Mouse (Mus musculus): ENCODE data around the gene Olfr697.
"Not testable (repeated sequence)": the region's sequence is repeated elsewhere in the genome, so short reads cannot be mapped to it uniquely, and the experiment has no call there.

Olfr697 gene

DNA sequence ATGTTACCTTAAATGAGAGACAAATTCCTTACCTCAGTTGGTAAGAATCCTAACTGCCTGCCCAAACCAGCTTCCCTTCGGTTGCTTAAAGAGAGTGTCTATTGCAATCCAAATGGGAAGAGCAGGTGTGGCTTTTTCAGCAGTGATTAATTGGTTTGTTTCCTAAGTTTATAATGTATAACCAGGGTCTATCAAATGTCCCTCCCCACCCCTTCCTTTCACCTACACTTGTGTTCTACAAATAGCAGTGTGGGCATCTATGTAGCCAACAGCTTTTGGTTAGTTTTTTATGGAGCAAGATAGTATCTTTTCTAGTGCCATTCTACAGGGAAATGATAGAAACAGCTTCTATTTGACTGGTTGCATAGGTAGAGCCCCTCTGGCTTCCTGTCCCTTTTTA is at the start of gene Olfr697:
Olfr697 (minus strand) TSS at position 101 of the 400 bp plus-strand sequence.
- DNase-seq: no peak

DNA sequence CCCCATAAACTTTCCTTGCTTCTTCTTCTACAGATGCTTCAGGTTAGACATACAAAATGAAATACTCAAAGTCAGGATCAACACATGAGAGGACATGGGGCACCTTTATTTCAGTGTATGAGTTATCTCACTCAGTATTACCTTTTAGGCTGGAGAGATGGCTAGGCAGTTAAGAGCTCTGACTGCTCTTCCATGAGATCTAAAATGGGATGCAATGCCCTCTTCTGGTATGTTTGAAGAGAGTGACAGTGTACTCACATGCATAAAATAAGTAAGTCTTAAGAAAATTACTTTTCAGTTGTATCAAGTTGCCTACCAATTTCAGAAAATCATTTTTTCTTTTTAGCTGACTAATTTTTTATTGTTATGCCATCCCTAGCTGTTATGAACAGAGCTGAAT is 46.1 kb upstream of the Olfr697 start:
- DNase-seq: no peak

DNA sequence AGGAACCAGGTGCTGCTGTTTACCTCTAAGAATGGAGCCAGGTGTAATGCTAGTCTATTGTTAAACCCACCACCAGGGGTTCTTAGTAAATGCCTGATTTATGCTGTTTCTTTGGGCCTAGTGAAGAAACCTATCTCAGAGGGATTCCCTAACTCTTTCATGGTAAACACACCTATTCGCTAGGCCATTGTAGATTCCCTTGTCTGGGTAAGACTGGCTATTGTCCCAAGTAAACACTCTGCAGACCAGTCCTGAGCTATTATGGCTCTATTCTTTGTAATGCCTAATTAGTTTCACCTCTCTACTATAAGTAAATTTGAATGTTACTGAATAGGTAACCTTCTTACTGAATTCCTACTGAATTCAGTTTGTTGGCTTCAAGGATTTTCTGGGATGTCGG is 18.8 kb upstream of the Olfr697 start:
- not testable (repeated sequence) for DNase-seq

DNA sequence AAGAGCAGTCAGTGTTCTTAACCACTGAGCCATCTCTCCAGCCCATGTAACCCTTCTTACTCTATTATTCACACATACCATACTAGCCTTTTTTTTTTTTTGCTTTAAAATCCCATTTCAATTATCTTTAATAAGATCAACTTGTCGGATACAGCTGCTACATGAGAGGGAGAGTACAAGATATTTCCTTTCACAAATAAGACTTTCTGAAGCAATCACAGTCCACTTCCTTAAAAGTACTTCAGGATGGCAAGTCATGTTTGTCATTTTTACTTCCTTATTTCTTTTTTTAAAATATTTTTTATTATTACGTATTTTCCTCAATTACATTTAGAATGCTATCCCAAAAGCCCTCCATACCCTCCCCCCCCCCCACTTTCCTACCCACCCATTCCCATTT is 16.6 kb upstream of the Olfr697 start:
- no peak for DNase-seq

DNA sequence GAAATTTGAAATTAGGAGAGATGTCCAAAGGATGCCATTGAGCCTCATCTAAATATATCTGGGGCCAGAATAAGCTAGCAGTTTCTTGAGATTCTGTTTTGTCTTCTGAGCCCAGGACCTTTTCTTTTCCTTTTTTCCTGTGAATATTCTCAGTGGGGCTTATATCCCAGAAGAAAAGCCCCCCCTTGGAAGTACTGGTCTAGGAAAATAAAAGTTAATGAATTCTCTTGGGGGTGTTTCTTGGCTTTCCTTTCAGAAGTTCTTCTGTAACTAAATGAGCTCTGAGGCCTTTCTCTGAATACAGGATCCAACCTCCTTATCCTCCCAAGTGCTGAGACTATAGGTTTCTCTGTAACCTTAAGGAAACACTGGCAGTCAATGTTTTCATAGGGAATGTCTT is 13.1 kb upstream of the Olfr697 start, which contains the start of gene Olfr698:
Olfr698 (minus strand) TSS at position 101 of the 400 bp plus-strand sequence.
- no peak for DNase-seq

DNA sequence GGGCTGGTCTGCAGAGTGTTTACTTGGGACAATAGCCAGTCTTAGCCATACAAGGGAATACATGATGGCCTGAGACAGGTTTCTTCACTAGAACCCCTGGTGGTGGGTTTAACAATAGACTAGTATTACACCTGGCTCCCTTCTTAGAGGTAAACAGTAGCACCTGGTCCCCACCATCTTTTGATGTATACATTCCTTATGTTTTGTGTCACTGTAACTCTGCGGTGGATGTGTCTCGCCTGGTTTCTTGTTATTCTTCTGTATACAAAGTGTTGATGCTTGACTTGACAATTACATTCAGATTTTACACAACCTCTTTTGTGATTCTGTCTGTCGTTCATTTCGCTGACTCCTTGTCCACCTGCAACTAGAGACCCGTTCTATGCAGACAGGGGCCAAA is 3.6 kb upstream of the Olfr697 start:
- no peak for DNase-seq

DNA sequence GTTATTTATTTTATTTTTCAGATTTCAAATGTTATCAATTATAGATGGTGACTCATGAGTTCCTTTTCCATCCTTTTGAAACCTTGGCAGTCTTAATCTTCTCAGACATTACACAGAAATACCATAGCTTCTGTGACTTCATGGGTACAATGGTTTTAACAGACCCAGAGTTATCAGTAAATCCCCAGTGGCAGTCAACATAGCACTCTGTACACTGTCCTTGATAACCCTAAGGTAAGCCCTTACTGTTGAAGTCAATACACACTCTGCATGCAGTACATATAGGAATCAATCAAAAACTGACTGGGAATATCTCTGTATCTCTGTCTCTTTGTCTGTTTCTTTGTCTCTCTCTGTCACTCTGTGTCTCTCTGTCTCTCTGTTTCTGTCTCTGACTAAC is 5.2 kb downstream of the Olfr697 start:
- DNase-seq: no peak

DNA sequence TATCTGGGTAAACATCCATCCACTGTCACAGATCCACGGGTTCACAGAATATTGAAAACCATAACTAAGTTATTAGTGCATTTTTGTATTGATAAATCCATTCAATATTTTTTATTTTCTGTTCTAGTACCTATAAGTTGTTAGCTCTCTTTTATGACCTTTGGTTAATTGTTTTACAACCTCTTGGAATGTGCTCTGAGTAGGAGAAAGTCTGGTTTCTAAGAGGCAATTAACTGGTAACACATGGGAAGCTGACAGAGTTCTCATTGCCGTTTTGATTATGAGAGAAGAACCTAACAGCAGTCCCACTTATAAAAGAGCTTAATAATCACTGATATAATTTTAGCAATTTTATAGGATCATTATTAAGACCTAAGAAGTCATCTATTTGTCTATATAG is 8.5 kb downstream of the Olfr697 start:
- no peak for DNase-seq

DNA sequence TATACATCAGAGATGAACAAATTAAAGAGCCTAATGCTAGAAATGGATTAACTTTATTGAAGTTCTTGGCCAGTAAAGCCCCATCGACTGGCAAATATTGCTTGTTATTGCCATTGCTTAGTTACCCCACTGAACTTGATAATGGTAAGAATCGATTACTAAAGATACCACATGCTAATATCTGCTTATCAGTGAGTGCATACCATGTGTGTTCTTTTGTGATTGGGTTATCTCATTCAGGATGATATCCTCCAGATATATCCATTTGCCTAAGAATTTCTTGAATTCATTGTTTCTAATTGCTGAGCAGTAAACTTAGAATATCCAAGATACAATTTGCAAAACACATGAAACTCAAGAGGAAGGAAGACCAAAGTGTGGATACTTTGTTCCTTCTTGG is 16.6 kb downstream of the Olfr697 start:
- DNase-seq: not testable (repeated sequence)

DNA sequence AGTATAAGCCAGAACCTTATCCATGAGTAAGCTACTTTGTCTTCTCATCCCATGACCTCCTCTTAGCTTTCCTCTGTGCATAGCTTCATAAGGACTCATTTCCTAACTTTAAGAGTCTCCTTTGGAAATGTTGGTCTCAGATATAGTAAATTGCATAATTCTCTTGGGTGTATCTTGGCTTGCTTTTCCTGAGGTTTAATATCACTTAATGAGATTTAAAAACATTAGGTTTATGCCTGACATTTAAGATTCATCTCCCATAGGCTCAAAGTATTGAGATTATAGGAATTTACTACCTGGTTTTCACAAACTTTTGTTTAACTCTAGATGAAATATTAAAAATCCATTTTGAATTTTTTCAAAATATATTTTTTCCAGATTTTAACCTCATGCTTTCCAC is 25.9 kb downstream of the Olfr697 start, which contains the start of gene Olfr695:
Olfr695 (minus strand) TSS at position 101 of the 400 bp plus-strand sequence.
- DNase-seq: no peak

DNA sequence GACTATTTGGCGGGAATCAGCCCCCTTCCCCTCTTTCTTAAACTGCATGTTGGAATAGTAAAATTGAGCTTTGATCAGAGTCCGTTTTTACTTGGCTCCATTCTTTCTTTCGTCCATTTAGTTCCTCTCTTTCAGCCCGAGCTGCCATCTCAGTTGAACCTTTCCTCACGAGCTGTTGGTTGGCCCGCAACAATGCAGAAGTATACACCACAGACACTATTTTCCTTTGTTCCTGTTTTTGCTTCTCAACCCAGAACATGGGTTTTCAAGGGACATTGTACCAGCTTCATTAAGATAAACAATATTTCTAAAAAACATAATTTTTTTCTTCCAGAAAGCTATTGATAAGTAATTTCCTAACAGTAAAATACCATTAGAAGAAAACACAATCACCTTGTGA is 30.8 kb downstream of the Olfr697 start:
- DNase-seq: no peak

DNA sequence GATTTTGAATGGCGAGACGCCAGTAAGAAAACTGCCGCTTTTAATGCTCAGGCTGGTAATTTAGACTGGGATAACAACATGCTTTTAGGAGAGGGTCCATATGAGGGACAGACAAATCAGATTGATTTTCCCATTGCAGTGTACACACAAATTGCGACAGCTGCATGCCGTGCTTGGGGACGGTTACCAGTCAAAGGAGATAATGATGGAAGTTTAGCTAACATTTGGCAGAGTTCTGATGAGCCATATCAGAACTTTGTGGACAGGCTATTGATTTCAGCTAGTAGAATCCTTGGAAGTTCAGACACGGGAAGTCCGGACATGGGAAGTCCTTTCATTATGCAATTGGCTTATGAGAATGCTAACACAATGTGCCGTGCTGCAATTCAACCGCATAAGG is 34.5 kb downstream of the Olfr697 start:
- not testable (repeated sequence) for DNase-seq

DNA sequence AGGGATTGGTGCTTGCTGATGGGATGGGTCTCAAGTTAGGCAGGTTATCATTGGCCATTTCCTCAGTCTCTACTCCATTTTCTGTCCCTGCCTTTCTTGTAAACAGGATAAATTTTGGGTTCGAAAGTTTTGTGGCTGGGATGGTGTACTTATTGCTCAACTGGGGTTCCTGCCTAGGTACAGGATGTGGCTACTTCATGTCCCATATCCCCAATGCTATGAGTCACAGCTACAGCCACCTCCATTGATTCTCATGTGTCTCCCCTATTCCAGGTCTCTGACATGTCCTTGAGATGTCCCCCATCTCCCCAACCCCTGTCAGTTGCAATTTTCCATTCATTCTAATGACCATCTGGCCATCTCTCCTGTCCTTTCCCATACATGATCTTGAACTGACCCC is 45.4 kb downstream of the Olfr697 start:
- DNase-seq: no peak

DNA sequence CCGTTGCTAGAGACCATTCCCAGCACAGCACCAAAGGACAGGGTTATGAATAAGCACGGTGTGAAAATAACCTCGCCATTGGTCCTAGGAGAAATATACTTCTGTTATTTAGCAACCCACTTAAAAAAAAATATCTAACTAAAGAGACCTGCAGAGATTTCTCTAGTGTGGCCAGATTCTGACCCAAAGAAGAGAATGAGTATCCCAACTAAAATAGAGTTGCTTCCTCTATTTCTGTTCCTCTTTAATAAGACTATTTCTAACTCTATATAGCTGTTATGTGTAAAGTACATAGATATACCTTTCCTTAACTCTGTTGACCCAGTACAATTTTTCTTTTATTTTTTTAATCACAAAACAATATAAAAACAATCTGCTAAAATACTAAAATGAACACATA is 49.3 kb downstream of the Olfr697 start:
- no peak for DNase-seq

DNA sequence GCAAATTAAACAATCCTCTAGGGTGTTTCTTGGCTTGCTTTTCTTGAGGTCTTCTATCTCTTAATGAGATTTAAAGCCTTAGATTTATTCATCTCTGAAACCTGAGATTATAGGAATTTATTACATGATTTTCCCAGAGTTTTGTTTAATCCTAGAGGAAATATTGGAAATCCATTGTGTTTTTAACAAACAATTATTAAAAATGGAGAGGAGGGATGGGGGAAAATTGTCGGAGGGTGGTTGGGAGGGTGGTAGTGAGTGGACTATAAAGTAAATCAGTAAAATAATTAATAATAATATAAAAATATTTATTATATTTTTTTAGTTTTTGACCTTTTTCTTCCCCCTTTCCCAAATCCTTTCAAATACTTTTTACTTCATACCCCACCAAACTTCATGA is 50.5 kb downstream of the Olfr697 start, which contains the start of gene Olfr694:
Olfr694 (minus strand) TSS at position 101 of the 400 bp plus-strand sequence.
- DNase-seq: no peak
